Mouse (Mus musculus): Measurements from ENCODE around the gene Polr2l.

- TF ChIP-seq CTCF (conservative IDR thresholded peaks at IDR 0.05; ENCODE audit: insufficient read depth, insufficient read length, low read depth, low read length) (no peak), POLR2A (IDR thresholded peaks at IDR 0.05; ENCODE audit: low read depth, low read length) (no peak)
Measured at GRCm38 (mm10) chr7:141492738-141493137, 17.8 kb upstream of the Polr2l start.

All from kidney, adult 2 months (tissue).